Mouse (Mus musculus): ENCODE results near the gene Eif1b. TPM values are rescaled to one million over a fixed set of nuclear protein-coding genes. Genes with fewer than 3 reads are reported as not detected.
"Not testable (repeated sequence)": the region's sequence is repeated elsewhere in the genome, so short reads cannot be mapped to it uniquely, and the experiment has no call there.

The Eif1b gene
- total RNA-seq, 2 experiments from 2014 or later: 53.1 to 58.3 TPM

DNA sequence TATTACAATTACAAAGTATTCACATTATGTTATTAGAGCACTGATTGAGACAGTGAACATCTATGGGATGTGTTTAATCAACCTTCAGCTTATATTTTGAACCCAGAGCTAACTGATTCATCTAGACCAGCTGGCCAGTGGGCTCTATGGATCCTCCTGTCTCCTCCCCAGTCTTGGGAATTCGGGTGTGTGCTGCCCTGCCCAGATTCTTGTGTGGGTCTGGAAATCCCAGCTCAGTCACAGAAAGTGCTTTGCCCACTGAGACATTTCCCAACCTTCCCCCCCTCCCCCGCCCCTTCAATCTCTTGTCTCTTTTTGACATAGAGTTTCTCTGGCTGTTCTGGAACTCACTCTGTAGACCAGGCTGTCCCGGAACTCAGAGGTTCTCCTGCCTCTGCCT lies 26.9 kb downstream of the Eif1b start:
- DNase-seq: no peak
- intact Hi-C loops (cut with DNase I): no loop called here

DNA sequence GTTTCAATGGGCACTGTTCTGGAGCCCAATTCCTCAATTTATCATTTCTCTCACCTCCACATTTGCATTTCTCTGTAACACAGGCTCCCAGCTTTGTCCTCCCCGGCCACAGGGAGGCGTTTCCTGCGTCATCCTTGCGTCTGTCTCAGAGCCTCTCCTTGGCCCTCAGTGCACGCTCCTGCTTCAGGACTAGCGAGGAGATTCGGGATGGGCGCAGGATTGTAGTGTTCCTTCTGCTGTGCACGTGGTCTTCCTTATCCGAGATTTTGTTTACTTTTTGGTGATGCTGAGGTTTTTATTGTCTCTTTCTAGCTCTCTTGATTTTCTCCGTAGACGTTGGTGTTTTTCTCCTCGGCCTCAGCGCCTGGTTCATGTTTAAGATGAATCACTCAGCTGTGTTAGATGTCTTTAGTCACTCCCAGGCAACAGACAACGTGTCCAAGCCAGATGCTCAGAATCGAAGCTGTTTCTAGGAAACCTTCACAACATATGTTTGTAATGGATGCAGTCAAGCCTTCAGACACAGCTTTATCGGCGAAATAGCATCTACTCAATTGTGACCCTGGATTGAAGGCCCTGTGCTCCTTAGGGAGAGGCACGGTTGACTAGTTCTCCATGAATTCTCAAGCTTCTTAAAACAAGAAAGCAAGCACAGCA lies 27.6 kb downstream of the Eif1b start:
- DNase-seq: no peak
- intact Hi-C loops (cut with DNase I): no loop called here

DNA sequence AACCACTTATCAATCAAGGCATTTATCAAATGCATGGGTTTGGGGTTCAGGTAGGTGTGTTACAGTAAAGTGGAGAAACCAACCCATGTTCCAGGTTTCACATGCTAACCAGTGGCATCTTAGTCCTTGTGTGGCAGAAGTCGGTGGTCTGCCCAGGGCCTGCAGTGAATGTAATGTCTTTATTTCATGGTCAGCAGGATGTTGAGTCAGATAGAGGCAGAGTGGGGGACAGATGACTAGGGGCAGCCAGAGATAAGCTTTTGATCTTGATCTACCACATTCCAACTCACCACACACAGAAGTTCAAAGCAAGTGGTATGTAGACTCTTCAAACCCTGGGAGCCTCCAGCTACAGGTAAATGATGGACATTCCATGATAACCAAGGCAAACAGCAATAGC lies 29.1 kb downstream of the Eif1b start:
- intact Hi-C loops (cut with DNase I): no loop called here
- no peak for DNase-seq

DNA sequence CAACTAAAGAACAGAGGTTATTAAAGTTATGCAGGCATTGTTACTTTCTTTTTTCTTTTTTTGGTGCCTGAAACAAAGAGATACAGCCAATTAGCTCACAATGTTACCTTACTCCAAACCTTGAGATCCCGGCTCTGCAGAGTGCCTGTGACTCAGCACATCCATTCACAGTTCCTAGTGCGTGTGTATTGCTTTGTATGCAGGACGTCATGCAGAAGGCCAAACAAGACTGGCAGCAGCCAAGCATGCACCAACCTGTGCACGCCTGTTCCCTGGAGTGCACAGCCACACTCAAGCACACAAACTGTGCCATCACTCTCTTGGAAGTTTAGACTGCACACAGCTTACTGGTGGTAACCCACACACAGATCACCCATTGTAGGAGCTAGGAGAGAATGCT lies 35.2 kb downstream of the Eif1b start:
- intact Hi-C loops (cut with DNase I): no loop called here
- DNase-seq: no peak

DNA sequence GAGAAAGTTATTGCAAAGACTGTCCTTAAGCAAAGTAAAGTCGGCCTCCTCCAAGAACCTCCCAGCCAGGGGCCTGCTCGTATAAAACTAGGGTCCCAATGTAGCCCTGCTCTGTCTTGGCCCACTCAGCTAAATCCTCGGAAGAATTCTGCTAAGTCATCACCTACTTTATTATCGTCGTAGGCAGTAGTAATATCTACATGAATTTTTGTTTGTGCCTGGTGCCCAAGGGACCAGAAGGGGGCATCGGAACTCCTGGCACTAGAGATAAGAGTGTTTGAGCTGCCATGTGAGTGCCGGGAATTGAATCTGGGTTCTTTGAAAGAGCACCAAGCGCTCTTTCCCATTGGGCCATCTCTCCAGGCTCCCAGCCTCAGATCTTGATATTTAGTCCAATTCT lies 35.9 kb downstream of the Eif1b start:
- no peak for DNase-seq
- intact Hi-C loops (cut with DNase I): no loop called here

DNA sequence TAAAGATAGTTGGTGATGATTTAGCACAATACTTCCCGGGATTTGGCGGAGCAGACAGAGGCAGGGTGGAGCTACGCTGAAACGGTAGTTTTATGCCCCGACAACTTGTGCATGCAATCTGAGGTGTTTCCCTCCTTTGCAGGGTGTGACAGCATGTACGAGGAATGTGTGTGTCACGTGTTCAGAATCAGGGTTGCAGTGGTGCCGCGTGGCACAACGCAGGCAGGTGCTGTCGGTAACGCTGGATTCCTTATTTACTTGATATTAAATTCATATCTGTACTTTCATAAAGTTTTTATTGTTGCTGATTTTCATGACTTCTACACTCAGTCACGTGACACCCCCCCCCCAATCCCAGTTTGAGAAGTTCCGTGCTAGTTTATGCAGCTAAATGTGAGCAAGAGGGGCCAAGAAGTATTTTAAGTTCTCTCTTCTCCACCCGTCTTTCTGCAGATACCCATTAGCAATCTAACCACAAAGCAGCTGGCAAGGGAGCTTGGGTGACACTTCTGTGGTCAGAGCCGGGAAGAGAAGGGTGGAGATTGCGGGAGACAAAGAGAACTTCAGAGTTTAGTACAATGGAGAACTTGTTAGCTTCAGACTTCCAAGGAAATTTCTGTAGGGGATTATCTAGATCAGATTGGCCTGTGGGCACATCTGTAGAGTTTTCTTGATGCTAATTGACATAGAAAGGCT lies 36.9 kb downstream of the Eif1b start:
- intact Hi-C loops (cut with DNase I): no loop called here
- DNase-seq: no peak

DNA sequence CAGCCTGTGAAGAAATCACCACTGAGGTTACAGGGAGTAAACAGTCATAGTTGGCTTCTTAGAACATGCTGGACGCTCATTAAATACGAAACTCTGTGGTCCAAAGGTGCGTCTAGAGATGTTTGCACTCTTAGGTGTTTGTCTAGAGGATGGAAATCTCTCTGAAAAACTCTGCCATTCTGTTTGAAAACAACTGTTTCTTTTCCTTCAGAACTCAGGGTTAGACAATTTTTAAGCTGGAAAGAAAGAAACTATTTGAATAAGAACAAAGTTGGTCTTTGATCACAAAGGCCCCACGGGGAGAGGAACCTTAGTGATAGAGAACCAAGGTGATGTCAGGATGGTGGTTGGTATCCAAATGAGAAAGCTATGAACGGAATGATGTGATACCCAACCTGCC lies 38.4 kb downstream of the Eif1b start:
- intact Hi-C loops (cut with DNase I): no loop called here
- no peak for DNase-seq

DNA sequence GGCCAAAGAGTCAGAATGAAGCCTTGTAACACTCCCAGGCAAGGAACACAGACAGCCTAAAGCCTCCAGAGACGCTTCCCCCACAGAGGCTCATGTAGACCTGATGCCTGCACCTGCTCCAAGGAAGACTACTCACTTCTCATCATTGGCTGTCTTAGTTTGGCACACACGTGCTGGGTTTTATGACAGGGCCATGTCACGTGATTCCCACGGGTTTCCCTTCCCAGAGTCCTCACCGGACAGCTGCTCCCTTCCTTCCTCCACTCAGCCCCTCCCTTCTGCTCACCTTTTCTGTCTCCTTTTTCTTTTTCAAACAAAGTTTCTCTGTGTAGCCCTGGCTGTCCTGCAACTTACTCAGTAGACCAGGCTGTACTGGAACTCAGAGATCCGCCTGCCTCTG lies 40.0 kb downstream of the Eif1b start:
- intact Hi-C loops (cut with DNase I): no loop called here
- DNase-seq: no peak

DNA sequence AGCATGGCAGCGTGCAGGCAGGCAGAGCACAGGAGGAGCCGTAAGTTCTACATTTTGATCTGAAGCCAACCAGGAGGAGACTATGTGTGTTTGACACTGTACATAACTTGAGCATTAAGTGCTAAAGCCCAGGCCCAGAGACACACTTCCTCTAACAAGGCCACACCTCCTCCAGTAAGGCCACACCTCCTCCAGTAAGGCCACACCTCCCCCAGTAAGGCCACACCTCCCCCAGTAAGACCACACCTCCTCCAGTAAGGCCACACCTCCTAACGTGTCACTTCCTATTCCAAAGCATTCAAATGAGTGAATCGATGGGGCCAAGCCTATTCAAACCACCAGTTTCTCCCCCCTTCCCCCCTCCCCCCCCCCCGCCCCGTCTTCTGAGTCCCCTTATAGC lies 40.7 kb downstream of the Eif1b start:
- intact Hi-C loops (cut with DNase I): no loop called here
- no peak for DNase-seq

DNA sequence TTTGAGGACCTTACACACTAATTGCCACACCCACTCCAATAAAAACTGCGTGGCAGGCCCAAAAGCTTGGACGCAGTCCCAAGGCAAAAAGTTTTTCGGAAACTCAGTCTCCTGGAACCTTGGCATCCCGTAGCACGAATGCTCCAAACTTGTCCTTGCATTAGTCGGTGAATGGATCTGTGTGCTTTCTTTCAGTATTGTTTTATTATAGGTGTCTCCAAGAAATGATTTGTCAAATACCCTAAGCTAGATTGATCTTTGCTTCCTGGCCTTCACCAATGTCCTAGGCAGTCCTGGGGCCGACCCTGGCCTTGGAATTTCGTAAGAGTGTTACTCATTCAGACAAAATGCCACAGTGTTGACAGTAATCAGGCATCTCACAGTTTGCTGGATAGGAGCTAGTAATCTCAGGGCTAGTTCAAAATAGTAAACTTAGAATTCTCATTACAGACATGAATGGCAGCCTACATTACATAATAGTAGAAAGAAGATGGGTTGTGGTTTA lies 41.5 kb downstream of the Eif1b start:
- intact Hi-C loops (cut with DNase I); DNase-seq: not testable (repeated sequence)

DNA sequence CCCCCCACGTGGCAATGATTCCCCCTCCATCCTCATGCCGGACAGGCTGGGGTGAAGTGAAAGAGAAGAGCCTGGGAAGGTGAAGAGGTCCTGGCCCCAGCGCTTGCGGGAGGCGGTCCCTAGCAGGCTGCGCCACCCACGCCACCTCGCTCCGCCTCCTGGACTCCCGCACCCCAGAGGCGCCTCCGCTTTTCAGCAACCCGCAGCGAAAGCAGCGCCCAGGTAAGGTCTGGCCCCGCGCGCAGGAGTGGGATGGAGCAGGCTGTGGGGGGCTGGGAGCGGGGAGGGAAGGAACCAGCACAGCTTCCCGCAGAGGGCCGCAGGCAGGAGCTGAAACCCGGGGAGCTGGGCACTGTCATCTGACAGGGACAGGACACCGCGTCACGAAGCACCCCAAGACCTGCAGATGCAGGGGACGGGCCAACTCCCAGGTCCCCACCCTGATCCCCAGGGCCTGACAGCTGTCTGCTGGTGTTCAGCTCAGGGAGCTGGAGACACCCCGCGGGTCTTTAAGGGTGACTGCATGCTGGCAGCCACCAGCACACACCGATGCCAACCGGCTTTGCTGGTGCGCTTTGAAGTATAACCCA lies 47.7 kb downstream of the Eif1b start, which contains the start of gene Entpd3:
Entpd3 (plus strand) TSS at position 157 of the 590 bp plus-strand sequence.
- intact Hi-C loops (cut with DNase I): no loop called here
- DNase-seq: peak in 1 of 2 experiments; percentile 8

DNA sequence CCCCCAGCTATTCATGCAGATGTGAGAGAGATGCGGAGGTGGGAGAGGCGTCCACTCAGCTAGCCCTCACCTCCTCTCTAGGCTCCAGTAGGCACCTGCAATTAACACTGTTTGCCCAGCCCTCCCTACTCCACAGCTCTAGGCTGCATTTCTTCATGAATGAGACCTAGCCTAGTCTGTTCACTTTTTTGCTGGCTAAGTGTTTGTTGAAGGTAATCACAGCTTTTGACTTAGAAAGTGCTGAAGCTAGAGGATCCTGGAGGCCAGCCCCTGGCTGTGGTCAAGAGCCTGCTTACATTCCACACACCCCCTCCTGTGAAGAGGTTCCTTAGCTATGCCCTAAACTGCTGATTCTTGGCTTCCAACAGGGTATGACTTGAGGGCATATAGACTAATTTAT lies 49.4 kb downstream of the Eif1b start:
- intact Hi-C loops (cut with DNase I): no loop called here

DNA sequence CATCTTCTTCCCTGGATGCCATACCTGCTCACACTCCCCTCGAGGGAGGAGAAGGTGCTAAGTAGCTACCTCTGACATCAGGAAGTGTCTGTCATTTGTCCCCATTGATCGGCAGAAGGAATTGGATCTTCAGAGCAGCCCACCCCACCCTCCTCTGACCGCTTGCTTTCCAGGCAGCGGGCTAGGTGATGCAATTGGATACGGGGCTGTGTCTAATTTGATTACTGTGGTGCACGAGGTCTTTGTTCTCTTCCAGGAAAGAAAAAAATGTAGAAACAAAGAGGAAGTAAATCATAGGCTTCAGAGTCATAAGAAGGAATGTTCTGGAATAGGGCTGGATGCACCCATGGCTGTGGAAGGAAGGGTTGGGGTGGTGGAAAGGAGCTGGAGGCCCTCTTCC lies 50.2 kb downstream of the Eif1b start:
- DNase-seq: no peak
- intact Hi-C loops (cut with DNase I): no loop called here

More for the DNA sequence above, 49.4 kb downstream of the Eif1b start:
- DNase-seq: no peak

Other genes with a start within 250 kb of the Eif1b start
- 1 to 10 TPM; 4.3 to 4.7 TPM for gene Myrip, start 190.7 kb upstream of the Eif1b start, total RNA-seq (2021)
- under 1 TPM in 1 of 2 experiments, not detected in 1; 0.24 TPM for gene Entpd3, start 47.6 kb downstream of the Eif1b start, total RNA-seq (2021)
- gene Rpl14, start 79.2 kb downstream of the Eif1b start, total RNA-seq (2021): 100 to 1,000 TPM; 270 to 309 TPM